Mouse (Mus musculus) ES-CJ7 (cell line): ENCODE results near the gene Gm21915.

Experiments
- DNase-seq: peaks from one replicate; pipeline ENCODE4 v3.0.0; 2011; ENCODE audit warnings: low read depth, low spot score

Gm21915 gene

GRCm38 (mm10) chr9:40711654-40712053, 41.2 kb downstream of the Gm21915 start:
- no peak for DNase-seq

DNA sequence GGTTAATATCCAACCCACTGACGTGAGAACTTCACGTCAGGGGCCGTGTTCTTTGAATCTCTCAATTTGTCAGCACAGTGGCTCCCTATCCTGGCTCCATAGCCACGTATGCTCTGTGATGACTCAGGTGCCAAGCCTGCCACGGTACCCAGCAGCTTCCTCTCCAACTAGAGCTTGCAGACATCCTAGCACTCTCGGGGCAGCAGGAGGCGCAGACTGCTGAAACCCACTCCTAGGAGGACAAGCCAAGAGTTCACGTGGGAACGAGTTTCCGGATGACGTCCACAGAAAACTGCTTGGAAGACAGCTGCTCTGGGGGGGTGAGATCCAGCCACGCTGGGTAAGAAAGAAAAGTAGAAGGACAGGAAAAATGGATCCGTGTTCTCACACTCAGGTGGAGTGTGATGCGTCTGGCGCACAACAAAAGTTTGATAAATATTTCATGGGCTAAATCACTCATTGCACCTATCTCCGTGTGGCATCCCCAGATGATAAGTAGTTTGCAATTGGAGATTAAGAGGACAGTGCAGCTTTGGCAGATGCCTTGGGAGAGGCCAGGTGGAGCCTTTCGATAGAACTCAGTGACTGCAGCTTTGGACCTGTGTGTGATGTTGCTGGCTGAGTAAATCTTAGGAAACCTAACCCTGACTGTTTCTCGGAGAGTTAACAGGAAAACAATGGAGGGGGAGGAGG, 46.9 kb downstream of the Gm21915 start:
- DNase-seq = no peak

- DNase-seq = no peak
Observed at GRCm38 (mm10) chr9:40717875-40718185, 47.4 kb downstream of the Gm21915 start.
